In genomic region chr4:134570704-134571451, GRCm38 (mm10) we compare ENCODE assay signal across 20 mouse cellular contexts. TPM values are rescaled to one million over a fixed set of nuclear protein-coding genes. Genes with fewer than 3 reads are reported as not detected.
A peak's percentile ranks its signal among the peaks of the same experiment; 100 is the strongest.
DNase-seq lines count a peak whose midpoint lies in the region; ATAC-seq and TF ChIP-seq lines count a peak whose summit lies in the region.
"Had no signal": no experiment of that assay in that cellular context is flagged by ENCODE, and none has a peak within 500 bp of the region (broad histone marks: within the 10 kb centered on the region; RNA-seq: fewer than 3 reads in every experiment).

No protein-coding gene starts in this region.

- peaks cover 41% of the 10 kb centered on the region for H3K4me1 ChIP-seq in cerebellum, adult 2 months (ENCODE audit: control insufficient read depth, insufficient read depth, low read length)
- H3K4me1 ChIP-seq in midbrain, embryonic 10.5 days: peaks cover 21% of the 10 kb centered on the region
- H3K4me1 ChIP-seq in midbrain, embryonic 16.5 days (ENCODE audit: control insufficient read depth, insufficient read depth, low read length): peaks cover 6% of the 10 kb centered on the region
- H3K4me1 ChIP-seq in hindbrain, embryonic 12.5 days: peaks cover 19% of the 10 kb centered on the region
- no peaks in the 10 kb centered on the region for H3K4me1 ChIP-seq in midbrain, postnatal 0 days (ENCODE audit: insufficient read depth, low read length)

- ATAC-seq in midbrain, embryonic 16.5 days: no peak
- no peak for ATAC-seq in hindbrain, embryonic 12.5 days (ENCODE audit: low FRiP score)
- no peak; the same call in 1 of the 2 replicates for ATAC-seq in midbrain, postnatal 0 days (ENCODE audit: low FRiP score)
- ATAC-seq: CD4-positive, CD25-positive, alpha-beta regulatory T cell, adult 4 months had no signal

- TF ChIP-seq CTCF in cerebellum, adult 2 months (IDR thresholded peaks at IDR 0.05; ENCODE audit: borderline replicate concordance, insufficient read depth, low read depth, low read length): no peak
- no peak for TF ChIP-seq CTCF in midbrain, postnatal 0 days (IDR thresholded peaks at IDR 0.05)

- H3K27me3 ChIP-seq in cerebellum, adult 2 months (ENCODE audit: control insufficient read depth, insufficient read depth, low read length): no peaks in the 10 kb centered on the region
- 0 out of 2 replicates have a peak, but pooled peaks cover 4% of the 10 kb centered on the region for H3K27me3 ChIP-seq in midbrain, embryonic 10.5 days (ENCODE audit: low read depth, poor library complexity, severe bottlenecking)
- H3K27me3 ChIP-seq in midbrain, embryonic 16.5 days (ENCODE audit: control insufficient read depth, insufficient read depth, low read depth, low read length): no peaks in the 10 kb centered on the region
- peaks cover 3% of the 10 kb centered on the region; the same call in 1 of the 2 replicates for H3K27me3 ChIP-seq in hindbrain, embryonic 12.5 days
- H3K27me3 ChIP-seq in midbrain, postnatal 0 days (ENCODE audit: insufficient read depth, low read length): no peaks in the 10 kb centered on the region
- H3K27me3 ChIP-seq: embryonic facial prominence, embryonic 15.5 days had no signal

- 24% methylated on average over 14 of the region's 14 CpGs for WGBS in cerebellum, adult 2 months
- 81% methylated on average over 14 of the region's 14 CpGs for WGBS in midbrain, embryonic 10.5 days
- WGBS in midbrain, embryonic 16.5 days: 65% methylated on average over 14 of the region's 14 CpGs
- WGBS in hindbrain, embryonic 12.5 days: 56% methylated on average over 14 of the region's 14 CpGs
- 56% methylated on average over 14 of the region's 14 CpGs for WGBS in midbrain, postnatal 0 days

- H3K9ac ChIP-seq in midbrain, embryonic 16.5 days (ENCODE audit: low read depth, low read length): no peak overlapping the region
- peak overlapping the region; percentile 19; the same call in 1 of the 2 replicates for H3K9ac ChIP-seq in hindbrain, embryonic 12.5 days
- H3K9ac ChIP-seq in midbrain, postnatal 0 days (replicated peaks; ENCODE audit: low read length, poor library complexity, severe bottlenecking): no peak overlapping the region
- H3K9ac ChIP-seq: embryonic facial prominence, embryonic 15.5 days; limb, embryonic 15.5 days had no signal

- H3K4me2 ChIP-seq in midbrain, embryonic 16.5 days (ENCODE audit: low read length): no peak overlapping the region
- H3K4me2 ChIP-seq in hindbrain, embryonic 12.5 days (replicated peaks): no peak overlapping the region
- no peak overlapping the region for H3K4me2 ChIP-seq in midbrain, postnatal 0 days (ENCODE audit: low read depth, low read length, poor library complexity, severe bottlenecking)
- H3K4me2 ChIP-seq: embryonic facial prominence, embryonic 15.5 days; limb, embryonic 15.5 days had no signal

- peak overlapping the region; percentile 29 for H3K27ac ChIP-seq in cerebellum, adult 2 months (ENCODE audit: insufficient read depth, low read length)
- H3K27ac ChIP-seq in midbrain, embryonic 10.5 days (replicated peaks): peak overlapping the region; percentile 14; the same call in 1 of the 2 replicates
- no peak overlapping the region for H3K27ac ChIP-seq in midbrain, embryonic 16.5 days (ENCODE audit: low read length)
- H3K27ac ChIP-seq in hindbrain, embryonic 12.5 days: peak overlapping the region; percentile 35
- H3K27ac ChIP-seq in midbrain, postnatal 0 days (ENCODE audit: low read depth, low read length): no peak overlapping the region
- H3K27ac ChIP-seq: embryonic facial prominence, embryonic 15.5 days; limb, embryonic 15.5 days had no signal

- TF ChIP-seq POLR2A in cerebellum, adult 2 months (IDR thresholded peaks at IDR 0.05; ENCODE audit: borderline replicate concordance, insufficient read depth, low read length): no peak

- H3K4me3 ChIP-seq in cerebellum, adult 2 months (replicated peaks; ENCODE audit: insufficient read depth, low read depth, low read length): no peak overlapping the region
- no peak overlapping the region for H3K4me3 ChIP-seq in midbrain, embryonic 10.5 days
- no peak overlapping the region for H3K4me3 ChIP-seq in midbrain, embryonic 16.5 days (ENCODE audit: low read depth, low read length)
- H3K4me3 ChIP-seq in hindbrain, embryonic 12.5 days: no peak overlapping the region
- no peak overlapping the region for H3K4me3 ChIP-seq in midbrain, postnatal 0 days (ENCODE audit: low read depth, low read length)
- H3K4me3 ChIP-seq: embryonic facial prominence, embryonic 15.5 days; limb, embryonic 15.5 days; megakaryocyte, embryonic 14.5 days; myocyte had no signal

- DNase-seq in cerebellum, adult 2 months: no peak
- no peak for DNase-seq in cerebellum, adult 11 months
- no peak for DNase-seq in midbrain, embryonic 10.5 days (ENCODE audit: low spot score)
- DNase-seq in midbrain, postnatal 0 days (ENCODE audit: low spot score): peak; percentile 68
- DNase-seq in ovary, postnatal 10 days (ENCODE audit: low spot score): no peak
- DNase-seq in urinary bladder, postnatal 36 days (ENCODE audit: low spot score in 2 of 2): no peak
- DNase-seq: heart, adult 18-20 months; kidney, adult 2 months; kidney, postnatal 36 days; layer of hippocampus, adult 9-11 months; lung, postnatal 10 days; thymus, postnatal 25 days had no signal

- H3K36me3 ChIP-seq in midbrain, embryonic 10.5 days: peaks cover 18% of the 10 kb centered on the region
- no peaks in the 10 kb centered on the region for H3K36me3 ChIP-seq in midbrain, embryonic 16.5 days (ENCODE audit: control insufficient read depth, insufficient read depth, low read length)
- peaks cover 4% of the 10 kb centered on the region for H3K36me3 ChIP-seq in hindbrain, embryonic 12.5 days
- no peaks in the 10 kb centered on the region for H3K36me3 ChIP-seq in midbrain, postnatal 0 days (ENCODE audit: insufficient read depth, low read length)
- H3K36me3 ChIP-seq: G1E had no signal

- H3K9me3 ChIP-seq in midbrain, embryonic 10.5 days (replicated peaks): no peaks in the 10 kb centered on the region
- no peaks in the 10 kb centered on the region for H3K9me3 ChIP-seq in midbrain, embryonic 16.5 days (replicated peaks; ENCODE audit: control insufficient read depth, low read length, poor library complexity, severe bottlenecking)
- H3K9me3 ChIP-seq in hindbrain, embryonic 12.5 days (replicated peaks): no peaks in the 10 kb centered on the region; the same call in 1 of the 2 replicates
- H3K9me3 ChIP-seq in midbrain, postnatal 0 days (ENCODE audit: low read length): no peaks in the 10 kb centered on the region
- H3K9me3 ChIP-seq: embryonic facial prominence, embryonic 15.5 days; limb, embryonic 15.5 days had no signal

RNA-seq across cellular contexts. Expression of gene Selenon, which starts 18.9 kb away (rescaled TPM):
- 37.8 and 43.1 TPM in 2 replicates for polyA plus RNA-seq in cerebellum, adult 2 months (2012; rRNA removed)
- polyA plus RNA-seq in midbrain, embryonic 10.5 days (2016; fragmentation: Nextera tagmentation; extraction: Ambion mirVana): 8.4 and 8.6 TPM in 2 replicates
- 6.7 and 9.2 TPM in 2 replicates for polyA plus RNA-seq in midbrain, embryonic 16.5 days (2015; fragmentation: Nextera tagmentation; extraction: Ambion mirVana)
- polyA plus RNA-seq in hindbrain, embryonic 12.5 days (2016; fragmentation: Nextera tagmentation; extraction: Ambion mirVana): 36.7 and 42.8 TPM in 2 replicates
- total RNA-seq in midbrain, postnatal 0 days (2014; rRNA removed): 22.8 and 26.1 TPM in 2 replicates
- polyA plus RNA-seq in midbrain, postnatal 0 days (2015; fragmentation: Nextera tagmentation; extraction: Ambion mirVana): 9.1 and 9.4 TPM in 2 replicates
- polyA plus RNA-seq: G1E had no signal

RNA-seq across cellular contexts. Expression of gene Mtfr1l, which starts 35.7 kb away (rescaled TPM):
- polyA plus RNA-seq in cerebellum, adult 2 months (2012; rRNA removed): 146 and 148 TPM in 2 replicates
- polyA plus RNA-seq in midbrain, embryonic 10.5 days (2016; fragmentation: Nextera tagmentation; extraction: Ambion mirVana): 120 and 127 TPM in 2 replicates
- polyA plus RNA-seq in midbrain, embryonic 16.5 days (2015; fragmentation: Nextera tagmentation; extraction: Ambion mirVana): 169 and 175 TPM in 2 replicates
- 137 and 140 TPM in 2 replicates for polyA plus RNA-seq in hindbrain, embryonic 12.5 days (2016; fragmentation: Nextera tagmentation; extraction: Ambion mirVana)
- 135 and 167 TPM in 2 replicates for total RNA-seq in midbrain, postnatal 0 days (2014; rRNA removed)
- polyA plus RNA-seq in midbrain, postnatal 0 days (2015; fragmentation: Nextera tagmentation; extraction: Ambion mirVana): 191 and 196 TPM in 2 replicates

Comparison
In these comparisons a context has a peak if more than half of its experiments do, and no peak if none do; other contexts are left out.
1. H3K27ac ChIP-seq: peak in cerebellum, adult 2 months (single experiment), midbrain, embryonic 10.5 days (single experiment) and hindbrain, embryonic 12.5 days (single experiment); none in midbrain, embryonic 16.5 days (single experiment) and midbrain, postnatal 0 days (single experiment).